ENCODE assay signal across 15 mouse cellular contexts in genomic region chr8:120699565-120699964, GRCm38 (mm10). TPM values are rescaled to one million over a fixed set of nuclear protein-coding genes. Genes with fewer than 3 reads are reported as not detected.
DNase-seq lines count a peak whose midpoint lies in the region; ATAC-seq and TF ChIP-seq lines count a peak whose summit lies in the region.
"Had no signal": no experiment of that assay in that cellular context is flagged by ENCODE, and none has a peak within 500 bp of the region (broad histone marks: within the 10 kb centered on the region; RNA-seq: fewer than 3 reads in every experiment).

No protein-coding gene starts in this region.

- no peak overlapping the region for H3K4me3 ChIP-seq in forebrain, embryonic 10.5 days
- H3K4me3 ChIP-seq in forebrain, embryonic 15.5 days: no peak overlapping the region
- H3K4me3 ChIP-seq in kidney, adult 2 months (ENCODE audit: insufficient read depth, low read depth, low read length): no peak overlapping the region
- H3K4me3 ChIP-seq in megakaryocyte, embryonic 14.5 days (replicated peaks): peak overlapping the region; percentile 57
- no peak overlapping the region for H3K4me3 ChIP-seq in liver, postnatal 0 days (ENCODE audit: low read depth, low read length)
- H3K4me3 ChIP-seq: embryonic facial prominence, embryonic 13.5 days; forebrain, embryonic 12.5 days; limb, embryonic 13.5 days had no signal

- DNase-seq in forebrain, embryonic 10.5 days (ENCODE audit: extremely low spot score, low spot score): no peak
- peak; percentile 48 for DNase-seq in kidney, adult 2 months
- no peak for DNase-seq in kidney, postnatal 10 days
- no peak for DNase-seq in liver, postnatal 0 days
- DNase-seq in left cerebral cortex, postnatal 4 days: no peak
- DNase-seq: adrenal gland, postnatal 10 days; cerebellum, postnatal 14 days; heart, postnatal 4 days had no signal

- 0 out of 2 replicates have a peak overlapping the region, but pooled peaks have one; percentile 6 for H3K27ac ChIP-seq in forebrain, embryonic 10.5 days
- H3K27ac ChIP-seq in forebrain, embryonic 15.5 days (replicated peaks): no peak overlapping the region
- peak overlapping the region; percentile 66 for H3K27ac ChIP-seq in kidney, adult 2 months (ENCODE audit: insufficient read depth, low read depth, low read length)
- peak overlapping the region; percentile 48; the same call in 1 of the 2 replicates for H3K27ac ChIP-seq in liver, postnatal 0 days (ENCODE audit: low read depth)
- H3K27ac ChIP-seq: forebrain, embryonic 12.5 days; limb, embryonic 13.5 days had no signal

- peaks cover 7% of the 10 kb centered on the region; the same call in 1 of the 2 replicates for H3K9me3 ChIP-seq in forebrain, embryonic 10.5 days
- no peaks in the 10 kb centered on the region for H3K9me3 ChIP-seq in forebrain, embryonic 15.5 days
- H3K9me3 ChIP-seq in megakaryocyte, embryonic 14.5 days: 0 out of 2 replicates have a peak, but pooled peaks cover 6% of the 10 kb centered on the region
- H3K9me3 ChIP-seq in liver, postnatal 0 days (ENCODE audit: low read length): no peaks in the 10 kb centered on the region
- H3K9me3 ChIP-seq: embryonic facial prominence, embryonic 13.5 days; forebrain, embryonic 12.5 days had no signal

- no peak overlapping the region for H3K4me2 ChIP-seq in forebrain, embryonic 15.5 days (replicated peaks)
- no peak overlapping the region for H3K4me2 ChIP-seq in liver, postnatal 0 days (ENCODE audit: low read depth, low read length)
- H3K4me2 ChIP-seq: embryonic facial prominence, embryonic 13.5 days; forebrain, embryonic 12.5 days; limb, embryonic 13.5 days had no signal

- H3K36me3 ChIP-seq in forebrain, embryonic 10.5 days (replicated peaks): no peaks in the 10 kb centered on the region
- H3K36me3 ChIP-seq in forebrain, embryonic 15.5 days: no peaks in the 10 kb centered on the region
- H3K36me3 ChIP-seq in kidney, adult 2 months (ENCODE audit: control insufficient read depth, insufficient read depth, low read length): no peaks in the 10 kb centered on the region
- no peaks in the 10 kb centered on the region for H3K36me3 ChIP-seq in megakaryocyte, embryonic 14.5 days (replicated peaks; ENCODE audit: low read length)
- no peaks in the 10 kb centered on the region for H3K36me3 ChIP-seq in liver, postnatal 0 days (replicated peaks; ENCODE audit: insufficient read depth, low read length)
- H3K36me3 ChIP-seq: embryonic facial prominence, embryonic 13.5 days; forebrain, embryonic 12.5 days; limb, embryonic 13.5 days had no signal

- H3K27me3 ChIP-seq in forebrain, embryonic 10.5 days (ENCODE audit: poor library complexity, severe bottlenecking): peaks cover 9% of the 10 kb centered on the region; the same call in 1 of the 2 replicates
- no peaks in the 10 kb centered on the region for H3K27me3 ChIP-seq in forebrain, embryonic 15.5 days
- no peaks in the 10 kb centered on the region for H3K27me3 ChIP-seq in kidney, adult 2 months (replicated peaks; ENCODE audit: control insufficient read depth, insufficient read depth, low read length)
- H3K27me3 ChIP-seq in megakaryocyte, embryonic 14.5 days (replicated peaks): peaks cover 49% of the 10 kb centered on the region
- no peaks in the 10 kb centered on the region for H3K27me3 ChIP-seq in liver, postnatal 0 days (ENCODE audit: insufficient read depth, low read length)

- intact Hi-C loops in left cerebral cortex, postnatal 4 days (cut with DNase I): no loop called here

- H3K9ac ChIP-seq in forebrain, embryonic 15.5 days (replicated peaks): no peak overlapping the region
- H3K9ac ChIP-seq in liver, postnatal 0 days (replicated peaks): no peak overlapping the region
- H3K9ac ChIP-seq: embryonic facial prominence, embryonic 13.5 days; forebrain, embryonic 12.5 days; limb, embryonic 13.5 days had no signal

- no peak for TF ChIP-seq CTCF in kidney, adult 2 months (conservative IDR thresholded peaks at IDR 0.05; ENCODE audit: insufficient read depth, insufficient read length, low read depth, low read length)
- TF ChIP-seq CTCF in liver, postnatal 0 days (IDR thresholded peaks at IDR 0.05; ENCODE audit: low read depth): no peak

- TF ChIP-seq POLR2A in kidney, adult 2 months (IDR thresholded peaks at IDR 0.05; ENCODE audit: low read depth, low read length): no peak

- ATAC-seq in forebrain, embryonic 15.5 days (replicated peaks): no peak
- no peak for ATAC-seq in megakaryocyte, adult 5-6 weeks (ENCODE audit: poor library complexity, severe bottlenecking)
- 0 out of 2 replicates have a peak, but pooled peaks have one; percentile 15 for ATAC-seq in liver, postnatal 0 days

- no peak for TF ChIP-seq EP300 in liver, postnatal 0 days (IDR thresholded peaks at IDR 0.05; ENCODE audit: low read depth)

- H3K4me1 ChIP-seq in forebrain, embryonic 10.5 days: peaks cover 6% of the 10 kb centered on the region; the same call in 1 of the 2 replicates
- H3K4me1 ChIP-seq in forebrain, embryonic 15.5 days: peaks cover 8% of the 10 kb centered on the region
- peaks cover 5% of the 10 kb centered on the region for H3K4me1 ChIP-seq in kidney, adult 2 months (ENCODE audit: control insufficient read depth, insufficient read depth, low read length)
- peaks cover 80% of the 10 kb centered on the region for H3K4me1 ChIP-seq in megakaryocyte, embryonic 14.5 days
- peaks cover 12% of the 10 kb centered on the region for H3K4me1 ChIP-seq in liver, postnatal 0 days (ENCODE audit: insufficient read depth)
- H3K4me1 ChIP-seq: forebrain, embryonic 12.5 days had no signal

- 85% methylated on average over 2 of the region's 2 CpGs for WGBS in forebrain, embryonic 10.5 days
- 82% methylated on average over 2 of the region's 2 CpGs for WGBS in forebrain, embryonic 15.5 days
- 64% methylated on average over 2 of the region's 2 CpGs for WGBS in kidney, adult 2 months
- 41% methylated on average over 2 of the region's 2 CpGs for WGBS in liver, postnatal 0 days (ENCODE audit: insufficient replicate concordance)

RNA-seq across cellular contexts. Expression of gene Emc8, which starts 31.2 kb away (rescaled TPM):
- polyA plus RNA-seq in forebrain, embryonic 10.5 days (2016; fragmentation: Nextera tagmentation; extraction: Ambion mirVana): 379 and 400 TPM in 2 replicates
- polyA plus RNA-seq in forebrain, embryonic 15.5 days (2015; fragmentation: Nextera tagmentation; extraction: Ambion mirVana): 168 and 178 TPM in 2 replicates
- polyA plus RNA-seq in kidney, adult 2 months (2012; rRNA removed): 67.0 and 67.8 TPM in 2 replicates
- polyA plus RNA-seq in megakaryocyte, embryonic 14.5 days (2012; ENCODE audit: insufficient read depth, low replicate concordance): 61.0 and 78.8 TPM in 2 replicates
- 46.7 and 48.7 TPM in 2 replicates for total RNA-seq in megakaryocyte, adult 5-6 weeks (2015)
- total RNA-seq in megakaryocyte, adult 5-6 weeks (2017): 41.6 and 51.3 TPM in 2 replicates
- polyA plus RNA-seq in liver, postnatal 0 days (2015; fragmentation: Nextera tagmentation; extraction: Ambion mirVana): 81.1 and 83.9 TPM in 2 replicates
- 10 to 100 TPM; 68.7 to 69.7 TPM for total RNA-seq in left cerebral cortex, postnatal 4 days (2021)

RNA-seq across cellular contexts. Expression of gene Cox4i1, which starts 31.5 kb away (rescaled TPM):
- 865 and 885 TPM in 2 replicates for polyA plus RNA-seq in forebrain, embryonic 10.5 days (2016; fragmentation: Nextera tagmentation; extraction: Ambion mirVana)
- 971 and 990 TPM in 2 replicates for polyA plus RNA-seq in forebrain, embryonic 15.5 days (2015; fragmentation: Nextera tagmentation; extraction: Ambion mirVana)
- polyA plus RNA-seq in kidney, adult 2 months (2012; rRNA removed): 2,823 and 3,733 TPM in 2 replicates
- 46.4 and 216 TPM in 2 replicates for polyA plus RNA-seq in megakaryocyte, embryonic 14.5 days (2012; ENCODE audit: insufficient read depth, low replicate concordance)
- 776 and 796 TPM in 2 replicates for total RNA-seq in megakaryocyte, adult 5-6 weeks (2015)
- 479 and 480 TPM in 2 replicates for total RNA-seq in megakaryocyte, adult 5-6 weeks (2017)
- 1,191 and 1,240 TPM in 2 replicates for polyA plus RNA-seq in liver, postnatal 0 days (2015; fragmentation: Nextera tagmentation; extraction: Ambion mirVana)
- total RNA-seq in left cerebral cortex, postnatal 4 days (2021): 100 to 1,000 TPM; 723 to 731 TPM

RNA-seq across cellular contexts. Expression of gene Gm27021, which starts 31.7 kb away (rescaled TPM):
- 3.2 and 4.0 TPM in 2 replicates for polyA plus RNA-seq in forebrain, embryonic 10.5 days (2016; fragmentation: Nextera tagmentation; extraction: Ambion mirVana)
- polyA plus RNA-seq in forebrain, embryonic 15.5 days (2015; fragmentation: Nextera tagmentation; extraction: Ambion mirVana): 6.6 and 7.3 TPM in 2 replicates
- polyA plus RNA-seq in kidney, adult 2 months (2012; rRNA removed): 1.6 TPM in 1 of 2 replicates, not detected in the other
- 10.0 and 10.1 TPM in 2 replicates for polyA plus RNA-seq in megakaryocyte, embryonic 14.5 days (2012; ENCODE audit: insufficient read depth, low replicate concordance)
- total RNA-seq in megakaryocyte, adult 5-6 weeks (2015): not detected in 2 replicates
- total RNA-seq in megakaryocyte, adult 5-6 weeks (2017): 0.29 TPM in 1 of 2 replicates, not detected in the other
- 0.58 and 1.4 TPM in 2 replicates for polyA plus RNA-seq in liver, postnatal 0 days (2015; fragmentation: Nextera tagmentation; extraction: Ambion mirVana)
- 1 to 10 TPM in 1 of 2 experiments, under 1 TPM in 1; 0.66 to 1.6 TPM for total RNA-seq in left cerebral cortex, postnatal 4 days (2021)
- total RNA-seq: adrenal gland, postnatal 10 days; gastrocnemius, adult 18-20 months; heart, postnatal 4 days had no signal

RNA-seq across cellular contexts. Expression of gene Irf8, which starts 36.6 kb away (rescaled TPM):
- polyA plus RNA-seq in forebrain, embryonic 10.5 days (2016; fragmentation: Nextera tagmentation; extraction: Ambion mirVana): 4.5 and 5.0 TPM in 2 replicates
- polyA plus RNA-seq in forebrain, embryonic 15.5 days (2015; fragmentation: Nextera tagmentation; extraction: Ambion mirVana): 4.0 and 4.8 TPM in 2 replicates
- polyA plus RNA-seq in kidney, adult 2 months (2012; rRNA removed): 12.3 and 16.7 TPM in 2 replicates
- 14.6 and 50.7 TPM in 2 replicates for polyA plus RNA-seq in megakaryocyte, embryonic 14.5 days (2012; ENCODE audit: insufficient read depth, low replicate concordance)
- 167 and 175 TPM in 2 replicates for total RNA-seq in megakaryocyte, adult 5-6 weeks (2015)
- total RNA-seq in megakaryocyte, adult 5-6 weeks (2017): 282 and 289 TPM in 2 replicates
- polyA plus RNA-seq in liver, postnatal 0 days (2015; fragmentation: Nextera tagmentation; extraction: Ambion mirVana): 28.3 and 31.8 TPM in 2 replicates
- 1 to 10 TPM; 1.8 to 2.5 TPM for total RNA-seq in left cerebral cortex, postnatal 4 days (2021)

RNA-seq across cellular contexts. Expression of gene 1190005I06Rik, which starts 52.1 kb away (rescaled TPM):
- polyA plus RNA-seq in forebrain, embryonic 10.5 days (2016; fragmentation: Nextera tagmentation; extraction: Ambion mirVana): 2.3 and 2.8 TPM in 2 replicates
- 8.3 and 11.3 TPM in 2 replicates for polyA plus RNA-seq in forebrain, embryonic 15.5 days (2015; fragmentation: Nextera tagmentation; extraction: Ambion mirVana)
- polyA plus RNA-seq in kidney, adult 2 months (2012; rRNA removed): 4.6 and 6.8 TPM in 2 replicates
- polyA plus RNA-seq in megakaryocyte, embryonic 14.5 days (2012; ENCODE audit: insufficient read depth, low replicate concordance): 3.6 TPM in 1 of 2 replicates, not detected in the other
- total RNA-seq in megakaryocyte, adult 5-6 weeks (2015): 0.18 TPM in 1 of 2 replicates, not detected in the other
- total RNA-seq in megakaryocyte, adult 5-6 weeks (2017): not detected in 2 replicates
- 4.8 and 5.0 TPM in 2 replicates for polyA plus RNA-seq in liver, postnatal 0 days (2015; fragmentation: Nextera tagmentation; extraction: Ambion mirVana)
- total RNA-seq in left cerebral cortex, postnatal 4 days (2021): 10 to 100 TPM in 1 of 2 experiments, 1 to 10 TPM in 1; 6.2 to 10.3 TPM
